Mouse (Mus musculus): ENCODE measurements around the gene Hist1h3b.
"Not testable (repeated sequence)": the region's sequence is repeated elsewhere in the genome, so short reads cannot be mapped to it uniquely, and the experiment has no call there.

Gene Hist1h3b

GRCm38 (mm10) chr13:23757211-23757773 is 5.2 kb downstream of the Hist1h3b start:
- DNase-seq: peak in 1 of 2 experiments; percentile 25

- DNase-seq: no peak
These were observed 5.9 kb downstream of the Hist1h3b start for GRCm38 (mm10) chr13:23757921-23758320.

- DNase-seq: no peak
These were observed 7.2 kb downstream of the Hist1h3b start for GRCm38 (mm10) chr13:23759251-23759771.

GRCm38 (mm10) chr13:23759916-23760239 is 7.8 kb downstream of the Hist1h3b start:
- no peak for DNase-seq

- DNase-seq: peak; percentile 32 to 53
These were observed 8.3 kb downstream of the Hist1h3b start for GRCm38 (mm10) chr13:23760240-23760971.

- peak; percentile 100 for DNase-seq
These were observed 9.2 kb downstream of the Hist1h3b start, which contains the start of gene Hist1h4a for GRCm38 (mm10) chr13:23760972-23761864. Gene Hist1h4a, minus strand, starts transcription at chr13:23761230.

- peak; percentile 70 to 75 for DNase-seq
These were observed 10.1 kb downstream of the Hist1h3b start, which contains the start of gene Hist1h3a for GRCm38 (mm10) chr13:23761871-23762821. Gene Hist1h3a, minus strand, starts transcription at chr13:23762386.

GRCm38 (mm10) chr13:23763242-23763585 is 11.1 kb downstream of the Hist1h3b start:
- DNase-seq: no peak

GRCm38 (mm10) chr13:23763586-23764323 is 11.7 kb downstream of the Hist1h3b start, which contains the start of gene Hist1h1a:
Gene Hist1h1a, plus strand, starts transcription at chr13:23763666.
- DNase-seq: peak; percentile 90 to 91

GRCm38 (mm10) chr13:23764324-23765171 is 12.5 kb downstream of the Hist1h3b start:
- DNase-seq: no peak

- no peak for DNase-seq
These were observed 13.1 kb downstream of the Hist1h3b start for GRCm38 (mm10) chr13:23765172-23765513.

- DNase-seq: no peak
These were observed 14.7 kb downstream of the Hist1h3b start for GRCm38 (mm10) chr13:23766772-23767171.

GRCm38 (mm10) chr13:23768834-23769397 is 16.8 kb downstream of the Hist1h3b start:
- DNase-seq: no peak

- DNase-seq: not testable (repeated sequence)
These were observed 17.5 kb downstream of the Hist1h3b start, which contains the start of gene Trim38 for GRCm38 (mm10) chr13:23769613-23770012. Gene Trim38, plus strand, starts transcription at chr13:23769913.

GRCm38 (mm10) chr13:23772561-23773313 is 20.7 kb downstream of the Hist1h3b start:
- DNase-seq: peak; percentile 36 to 54

- no peak for DNase-seq
These were observed 26.3 kb downstream of the Hist1h3b start for GRCm38 (mm10) chr13:23778339-23778738.

- DNase-seq: no peak
These were observed 27.0 kb downstream of the Hist1h3b start for GRCm38 (mm10) chr13:23779025-23779424.

- peak; percentile 75 to 83 for DNase-seq
These were observed 40.5 kb downstream of the Hist1h3b start for GRCm38 (mm10) chr13:23792520-23792919.

GRCm38 (mm10) chr13:23799405-23799804 is 47.3 kb downstream of the Hist1h3b start:
- DNase-seq: no peak

All from cerebellum, postnatal 10 days (tissue).